Mouse (Mus musculus): ENCODE measurements at regions not wholly inside any gene's neighbourhood (a gene's known extent, or its start where the extent isn't known, plus 50 kb on each side); places are given as distances from the start of the nearest gene placed in this dataset.

GRCm38 (mm10) chr16:18711637-18712125 lies 65.0 kb upstream of the Cldn5 start:
- Histone ChIP-seq H3K4me3 (ENCODE audit: low read length) (no peak overlapping the region), H3K36me3 (ENCODE audit: insufficient read depth, low read length) (no peaks in the 10 kb centered on the region), H3K9me3 (ENCODE audit: low read length) (no peaks in the 10 kb centered on the region), H3K27ac (ENCODE audit: low read length) (no peak overlapping the region), H3K4me1 (ENCODE audit: insufficient read depth, low read length) (no peaks in the 10 kb centered on the region), H3K27me3 (ENCODE audit: insufficient read depth, low read length) (no peaks in the 10 kb centered on the region), H3K4me2 (replicated peaks; ENCODE audit: low read depth, low read length) (no peak overlapping the region), H3K9ac (replicated peaks; ENCODE audit: low read length) (no peak overlapping the region)
- WGBS, result 71% methylated on average over 1 of the region's 1 CpGs
- ATAC-seq (ENCODE audit: low FRiP score, low TSS enrichment), result no peak

- H3K9me3 ChIP-seq (ENCODE audit: low read length), result no peaks in the 10 kb centered on the region
- H3K27me3 ChIP-seq (ENCODE audit: insufficient read depth, low read length), result no peaks in the 10 kb centered on the region
- H3K4me2 ChIP-seq (replicated peaks; ENCODE audit: low read depth, low read length), result no peak overlapping the region
- no peak overlapping the region for H3K4me3 ChIP-seq (ENCODE audit: low read length)
- no peak overlapping the region for H3K9ac ChIP-seq (replicated peaks; ENCODE audit: low read length)
- 58% methylated on average over 5 of the region's 5 CpGs for WGBS
- H3K27ac ChIP-seq (ENCODE audit: low read length), result no peak overlapping the region
- no peaks in the 10 kb centered on the region for H3K36me3 ChIP-seq (ENCODE audit: insufficient read depth, low read length)
- H3K4me1 ChIP-seq (ENCODE audit: insufficient read depth, low read length), result peaks cover 7% of the 10 kb centered on the region
- ATAC-seq (ENCODE audit: low FRiP score, low TSS enrichment), result no peak
These were observed 63.6 kb upstream of the Cldn5 start for GRCm38 (mm10) chr16:18713017-18713416.

GRCm38 (mm10) chr16:18715381-18715780 lies 61.3 kb upstream of the Cldn5 start:
- Histone ChIP-seq H3K9me3 (ENCODE audit: low read length) (no peaks in the 10 kb centered on the region), H3K4me3 (ENCODE audit: low read length) (no peak overlapping the region), H3K36me3 (ENCODE audit: insufficient read depth, low read length) (no peaks in the 10 kb centered on the region), H3K4me2 (replicated peaks; ENCODE audit: low read depth, low read length) (no peak overlapping the region), H3K27me3 (ENCODE audit: insufficient read depth, low read length) (no peaks in the 10 kb centered on the region), H3K4me1 (ENCODE audit: insufficient read depth, low read length) (peaks cover 12% of the 10 kb centered on the region), H3K27ac (ENCODE audit: low read length) (no peak overlapping the region), H3K9ac (replicated peaks; ENCODE audit: low read length) (no peak overlapping the region)
- ATAC-seq (ENCODE audit: low FRiP score, low TSS enrichment), result no peak
- 76% methylated on average over 3 of the region's 3 CpGs for WGBS

GRCm38 (mm10) chr16:18718040-18718439 lies 58.6 kb upstream of the Cldn5 start:
- H3K27me3 ChIP-seq (ENCODE audit: insufficient read depth, low read length), result no peaks in the 10 kb centered on the region
- peaks cover 19% of the 10 kb centered on the region for H3K4me1 ChIP-seq (ENCODE audit: insufficient read depth, low read length)
- H3K9ac ChIP-seq (replicated peaks; ENCODE audit: low read length), result no peak overlapping the region
- H3K9me3 ChIP-seq (ENCODE audit: low read length), result no peaks in the 10 kb centered on the region
- ATAC-seq (ENCODE audit: low FRiP score, low TSS enrichment), result no peak
- WGBS, result 17% methylated on average over 2 of the region's 2 CpGs
- H3K4me2 ChIP-seq (replicated peaks; ENCODE audit: low read depth, low read length), result no peak overlapping the region
- no peak overlapping the region for H3K4me3 ChIP-seq (ENCODE audit: low read length)
- no peak overlapping the region for H3K27ac ChIP-seq (ENCODE audit: low read length)
- no peaks in the 10 kb centered on the region for H3K36me3 ChIP-seq (ENCODE audit: insufficient read depth, low read length)

- no peak for ATAC-seq (ENCODE audit: low FRiP score, low TSS enrichment)
- Histone ChIP-seq H3K27me3 (ENCODE audit: insufficient read depth, low read length) (no peaks in the 10 kb centered on the region), H3K27ac (ENCODE audit: low read length) (no peak overlapping the region), H3K4me2 (replicated peaks; ENCODE audit: low read depth, low read length) (no peak overlapping the region), H3K36me3 (ENCODE audit: insufficient read depth, low read length) (no peaks in the 10 kb centered on the region), H3K9ac (replicated peaks; ENCODE audit: low read length) (no peak overlapping the region), H3K4me3 (ENCODE audit: low read length) (no peak overlapping the region), H3K9me3 (ENCODE audit: low read length) (no peaks in the 10 kb centered on the region), H3K4me1 (ENCODE audit: insufficient read depth, low read length) (peaks cover 19% of the 10 kb centered on the region)
- 42% methylated on average over 13 of the region's 13 CpGs for WGBS
These were observed 56.0 kb upstream of the Cldn5 start for GRCm38 (mm10) chr16:18720433-18721233.

GRCm38 (mm10) chr16:18723186-18723843 lies 53.3 kb upstream of the Cldn5 start:
- WGBS, result 74% methylated on average over 3 of the region's 3 CpGs
- ATAC-seq (ENCODE audit: low FRiP score, low TSS enrichment), result no peak
- no peak overlapping the region for H3K9ac ChIP-seq (replicated peaks; ENCODE audit: low read length)
- H3K36me3 ChIP-seq (ENCODE audit: insufficient read depth, low read length), result no peaks in the 10 kb centered on the region
- H3K4me2 ChIP-seq (replicated peaks; ENCODE audit: low read depth, low read length), result no peak overlapping the region
- no peaks in the 10 kb centered on the region for H3K9me3 ChIP-seq (ENCODE audit: low read length)
- no peaks in the 10 kb centered on the region for H3K27me3 ChIP-seq (ENCODE audit: insufficient read depth, low read length)
- no peak overlapping the region for H3K4me3 ChIP-seq (ENCODE audit: low read length)
- no peak overlapping the region for H3K27ac ChIP-seq (ENCODE audit: low read length)
- peaks cover 9% of the 10 kb centered on the region; the same call in 1 of the 2 replicates for H3K4me1 ChIP-seq (ENCODE audit: insufficient read depth, low read length)

- WGBS, result 40% methylated on average over 3 of the region's 3 CpGs
- Histone ChIP-seq H3K4me1 (ENCODE audit: insufficient read depth, low read length) (0 out of 2 replicates have a peak, but pooled peaks cover 7% of the 10 kb centered on the region), H3K4me2 (replicated peaks; ENCODE audit: low read depth, low read length) (no peak overlapping the region), H3K4me3 (ENCODE audit: low read length) (no peak overlapping the region), H3K36me3 (ENCODE audit: insufficient read depth, low read length) (no peaks in the 10 kb centered on the region), H3K9me3 (ENCODE audit: low read length) (no peaks in the 10 kb centered on the region), H3K9ac (replicated peaks; ENCODE audit: low read length) (no peak overlapping the region), H3K27me3 (ENCODE audit: insufficient read depth, low read length) (no peaks in the 10 kb centered on the region), H3K27ac (ENCODE audit: low read length) (no peak overlapping the region)
- ATAC-seq (ENCODE audit: low FRiP score, low TSS enrichment), result no peak
These were observed 52.8 kb upstream of the Cldn5 start for GRCm38 (mm10) chr16:18723874-18724273.

GRCm38 (mm10) chr16:18724706-18725105 lies 51.9 kb upstream of the Cldn5 start:
- no peak overlapping the region for H3K4me2 ChIP-seq (replicated peaks; ENCODE audit: low read depth, low read length)
- no peak overlapping the region for H3K4me3 ChIP-seq (ENCODE audit: low read length)
- H3K4me1 ChIP-seq (ENCODE audit: insufficient read depth, low read length), result 0 out of 2 replicates have a peak, but pooled peaks cover 10% of the 10 kb centered on the region
- H3K27ac ChIP-seq (ENCODE audit: low read length), result no peak overlapping the region
- no peaks in the 10 kb centered on the region for H3K9me3 ChIP-seq (ENCODE audit: low read length)
- H3K36me3 ChIP-seq (ENCODE audit: insufficient read depth, low read length), result no peaks in the 10 kb centered on the region
- ATAC-seq (ENCODE audit: low FRiP score, low TSS enrichment), result no peak
- WGBS, result 34% methylated on average over 6 of the region's 6 CpGs
- H3K9ac ChIP-seq (replicated peaks; ENCODE audit: low read length), result no peak overlapping the region
- no peaks in the 10 kb centered on the region for H3K27me3 ChIP-seq (ENCODE audit: insufficient read depth, low read length)

Measured in kidney, embryonic 16.5 days (tissue).